Mouse (Mus musculus): Measurements from ENCODE around the gene Gm21976. TPM values are rescaled to one million over a fixed set of nuclear protein-coding genes. Genes with fewer than 3 reads are reported as not detected.

The Gm21976 gene
- polyA plus RNA-seq, 1 experiment = not detected

- TF ChIP-seq GATA1 (IDR thresholded peaks at IDR 0.05; ENCODE audit: low read length) = no peak
Observed at GRCm38 (mm10) chr13:98277501-98277900, 2.2 kb upstream of the Gm21976 start.

- no peak for TF ChIP-seq GATA1 (IDR thresholded peaks at IDR 0.05; ENCODE audit: low read length)
Observed at GRCm38 (mm10) chr13:98280990-98281650, 1.4 kb downstream of the Gm21976 start.

DNA sequence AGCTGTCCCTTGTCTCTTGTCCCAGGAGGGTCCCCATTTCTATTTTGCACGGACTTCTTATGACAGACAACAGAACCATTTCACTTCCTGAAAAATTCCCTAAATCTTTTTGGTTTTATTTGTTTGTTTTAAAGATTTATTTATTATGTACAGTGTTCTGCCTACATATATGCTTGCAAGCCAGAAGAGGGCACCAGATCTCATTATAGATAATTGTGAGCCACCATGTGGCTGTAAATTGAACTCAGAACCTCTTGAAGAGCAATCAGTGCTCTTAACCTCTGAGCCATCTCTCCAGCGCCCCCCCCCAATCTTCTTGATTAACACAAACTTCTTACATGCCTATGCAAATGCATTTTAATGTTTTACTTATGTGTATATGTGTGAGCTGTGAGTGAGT, 11.0 kb downstream of the Gm21976 start:
- no peak for TF ChIP-seq GATA1 (IDR thresholded peaks at IDR 0.05; ENCODE audit: low read length)

GRCm38 (mm10) chr13:98291712-98292111, 12.0 kb downstream of the Gm21976 start:
- TF ChIP-seq GATA1 (IDR thresholded peaks at IDR 0.05; ENCODE audit: low read length) = no peak

GRCm38 (mm10) chr13:98296072-98296471, 16.4 kb downstream of the Gm21976 start:
- TF ChIP-seq GATA1 (IDR thresholded peaks at IDR 0.05; ENCODE audit: low read length) = no peak

- no peak for TF ChIP-seq GATA1 (IDR thresholded peaks at IDR 0.05; ENCODE audit: low read length)
Observed at GRCm38 (mm10) chr13:98297883-98298482, 18.3 kb downstream of the Gm21976 start.

GRCm38 (mm10) chr13:98298833-98299758, 19.4 kb downstream of the Gm21976 start:
- TF ChIP-seq GATA1 (IDR thresholded peaks at IDR 0.05; ENCODE audit: low read length) = no peak

GRCm38 (mm10) chr13:98305257-98305656, 25.6 kb downstream of the Gm21976 start:
- TF ChIP-seq GATA1 (IDR thresholded peaks at IDR 0.05; ENCODE audit: low read length) = no peak

GRCm38 (mm10) chr13:98306393-98306792, 26.7 kb downstream of the Gm21976 start:
- no peak for TF ChIP-seq GATA1 (IDR thresholded peaks at IDR 0.05; ENCODE audit: low read length)

DNA sequence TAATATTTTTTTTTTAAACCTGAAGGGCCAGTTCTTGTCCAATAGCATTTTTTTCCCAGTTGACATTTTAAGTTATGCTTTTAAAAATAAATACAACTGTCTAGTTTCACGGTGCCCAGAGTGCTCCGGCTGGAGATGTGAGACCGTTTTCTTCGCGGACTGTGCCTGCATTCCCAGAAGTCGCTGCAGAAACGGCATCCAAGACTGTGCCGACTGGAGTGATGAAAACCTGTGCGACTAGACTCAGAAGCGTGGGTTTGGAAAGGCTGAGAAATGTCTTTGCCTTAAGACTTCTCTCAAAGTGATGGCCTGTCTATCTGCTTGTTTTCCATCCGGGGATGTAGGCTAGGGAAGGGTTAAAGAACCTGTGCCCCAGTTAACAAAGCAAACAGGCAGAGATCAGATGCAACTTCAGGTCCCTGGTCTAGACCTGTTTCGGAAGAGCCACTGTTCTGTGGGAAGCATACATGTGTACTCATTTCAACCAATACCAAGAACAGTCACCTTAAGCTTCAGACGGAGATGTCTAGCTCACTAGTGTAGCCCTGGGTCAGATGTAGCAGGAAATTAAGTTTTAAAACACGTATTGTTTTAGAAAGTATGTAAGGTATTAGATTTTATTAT, 27.3 kb downstream of the Gm21976 start:
- no peak for TF ChIP-seq GATA1 (IDR thresholded peaks at IDR 0.05; ENCODE audit: low read length)

DNA sequence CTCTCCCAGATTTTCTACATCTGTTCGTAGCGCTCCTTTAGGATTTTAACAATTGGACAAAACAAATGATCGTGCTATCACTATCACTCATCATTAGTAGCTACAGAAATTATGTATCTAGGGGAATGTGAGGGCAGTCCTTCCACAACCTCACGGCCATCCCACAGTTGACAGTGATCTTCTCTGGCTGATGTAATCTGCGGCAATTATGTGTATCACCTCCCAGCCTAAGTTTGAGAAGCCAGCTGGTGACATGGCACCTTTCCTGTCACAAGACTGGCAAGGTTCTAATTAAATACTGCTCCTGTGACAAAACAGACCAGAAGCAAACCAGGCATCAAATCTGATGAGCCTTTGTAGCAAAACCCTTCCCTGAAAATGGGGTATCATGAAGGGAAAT, 28.3 kb downstream of the Gm21976 start:
- TF ChIP-seq GATA1 (IDR thresholded peaks at IDR 0.05; ENCODE audit: low read length) = no peak

GRCm38 (mm10) chr13:98308724-98309123, 29.0 kb downstream of the Gm21976 start:
- TF ChIP-seq GATA1 (IDR thresholded peaks at IDR 0.05; ENCODE audit: low read length) = no peak

- no peak for TF ChIP-seq GATA1 (IDR thresholded peaks at IDR 0.05; ENCODE audit: low read length)
Observed at GRCm38 (mm10) chr13:98311597-98311996, 31.9 kb downstream of the Gm21976 start.

GRCm38 (mm10) chr13:98313631-98314030, 33.9 kb downstream of the Gm21976 start:
- TF ChIP-seq GATA1 (IDR thresholded peaks at IDR 0.05; ENCODE audit: low read length) = no peak

DNA sequence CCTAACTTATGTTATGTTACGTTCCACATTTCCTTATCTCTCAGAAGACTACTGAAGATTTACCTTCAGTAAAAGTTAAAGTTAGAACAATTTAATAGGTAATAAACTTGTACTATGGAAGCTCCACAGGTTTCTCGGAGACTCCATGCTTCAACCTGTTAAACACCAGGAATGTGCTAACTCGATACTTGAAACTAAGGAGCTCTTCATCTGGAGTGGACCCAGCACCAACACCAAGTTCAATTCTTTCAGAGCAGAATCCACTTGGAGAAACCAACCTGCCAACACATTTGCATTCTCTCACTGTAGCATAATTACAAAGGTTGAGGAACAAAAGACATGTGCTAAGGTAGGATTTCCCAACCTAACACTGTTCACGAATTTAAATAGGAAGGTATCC, 35.4 kb downstream of the Gm21976 start:
- no peak for TF ChIP-seq GATA1 (IDR thresholded peaks at IDR 0.05; ENCODE audit: low read length)

- no peak for TF ChIP-seq GATA1 (IDR thresholded peaks at IDR 0.05; ENCODE audit: low read length)
Observed at GRCm38 (mm10) chr13:98316140-98316479, 36.4 kb downstream of the Gm21976 start.
